Mouse (Mus musculus): ENCODE data around the gene Olfr1415.

DNA sequence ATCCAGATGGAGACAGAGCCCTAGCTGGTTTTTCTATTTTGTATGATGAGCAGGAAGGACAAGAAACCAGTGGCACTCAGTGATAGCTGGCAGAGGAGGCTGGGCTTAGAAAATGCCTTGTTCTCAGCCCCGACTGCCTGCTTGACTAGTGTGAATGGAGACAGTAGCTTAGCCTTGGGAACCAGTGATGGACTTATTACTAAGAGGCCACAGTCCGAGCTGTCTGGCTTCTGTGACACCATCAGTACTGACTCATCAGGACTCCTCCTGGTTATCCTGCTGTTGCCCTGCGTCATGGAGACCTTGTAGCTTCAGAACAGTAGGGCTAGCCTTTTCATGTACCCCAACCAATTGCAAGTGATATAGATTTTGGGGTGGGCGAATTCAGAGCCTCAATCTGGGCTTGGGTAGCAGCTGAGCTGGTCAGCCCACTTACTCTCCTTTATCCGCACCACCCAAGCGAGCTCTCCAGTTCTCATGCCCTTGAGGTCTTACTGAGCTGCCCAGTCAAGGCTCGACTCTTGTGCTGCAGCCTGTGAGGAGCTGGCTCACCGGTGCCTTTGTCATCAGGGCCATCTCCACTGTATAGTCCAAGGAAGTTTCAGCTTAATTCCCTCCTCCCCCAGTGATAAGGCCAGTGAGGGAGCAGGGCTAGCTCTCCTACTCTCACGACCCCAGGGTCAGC lies 55.7 kb downstream of the Olfr1415 start:
- no peak for TF ChIP-seq ZC3H11A (IDR thresholded peaks at IDR 0.05; ENCODE audit: low read depth, low read length)
- TF ChIP-seq MAX (IDR thresholded peaks at IDR 0.05; ENCODE audit: low read length) = no peak
- no peak for TF ChIP-seq CTCF (conservative IDR thresholded peaks at IDR 0.05 in 1 of 2, IDR thresholded peaks at IDR 0.05 in 1 of 2; ENCODE audit: low read depth in 2 of 2, low read length in 2 of 2)
- TF ChIP-seq KAT2A (IDR thresholded peaks at IDR 0.05; ENCODE audit: insufficient replicate concordance, low read length) = no peak
- TF ChIP-seq TBP (conservative IDR thresholded peaks at IDR 0.05; ENCODE audit: low read depth, low read length) = no peak
